Comparison of ENCODE assay signal across 9 mouse cellular contexts in genomic region chr3:108851554-108851953, GRCm38 (mm10). TPM values are rescaled to one million over a fixed set of nuclear protein-coding genes. Genes with fewer than 3 reads are reported as not detected.
"Had no signal": no experiment of that assay in that cellular context is flagged by ENCODE, and none has a peak within 500 bp of the region (broad histone marks: within the 10 kb centered on the region; RNA-seq: fewer than 3 reads in every experiment).

No protein-coding gene starts in this region.

- H3K27ac ChIP-seq: liver, embryonic 15.5 days; midbrain, embryonic 10.5 days; midbrain, embryonic 15.5 days; neural tube, embryonic 13.5 days; stomach, embryonic 15.5 days had no signal

- H3K4me3 ChIP-seq: limb, embryonic 10.5 days; liver, embryonic 15.5 days; midbrain, embryonic 10.5 days; midbrain, embryonic 15.5 days; neural tube, embryonic 13.5 days; stomach, embryonic 15.5 days had no signal

- H3K4me2 ChIP-seq: liver, embryonic 11.5 days; liver, embryonic 15.5 days; midbrain, embryonic 15.5 days; neural tube, embryonic 13.5 days; stomach, embryonic 15.5 days had no signal

- H3K9ac ChIP-seq: liver, embryonic 15.5 days; midbrain, embryonic 15.5 days; neural tube, embryonic 13.5 days; stomach, embryonic 15.5 days had no signal

- H3K27me3 ChIP-seq: liver, embryonic 15.5 days; midbrain, embryonic 15.5 days; neural tube, embryonic 13.5 days; stomach, embryonic 15.5 days had no signal

- DNase-seq: lung, adult 2 months had no signal

- H3K9me3 ChIP-seq: limb, embryonic 10.5 days; liver, embryonic 15.5 days; midbrain, embryonic 10.5 days; midbrain, embryonic 15.5 days; neural tube, embryonic 13.5 days; stomach, embryonic 15.5 days had no signal

- H3K36me3 ChIP-seq: limb, embryonic 10.5 days; liver, embryonic 15.5 days; midbrain, embryonic 10.5 days; midbrain, embryonic 15.5 days; neural tube, embryonic 13.5 days; stomach, embryonic 15.5 days had no signal

- ATAC-seq: midbrain, embryonic 15.5 days had no signal

RNA-seq across cellular contexts. Expression of gene Fndc7, which starts 38.3 kb away (rescaled TPM):
- total RNA-seq: left cerebral cortex, postnatal 10 days had no signal
- polyA plus RNA-seq: limb, embryonic 10.5 days; liver, embryonic 11.5 days; neural tube, embryonic 13.5 days had no signal
